Mouse (Mus musculus): ENCODE measurements around the gene Myo7a.

GRCm38 (mm10) chr7:98119961-98120232 is 573 bp upstream of the Myo7a start:
- no peak for TF ChIP-seq EP300 (IDR thresholded peaks at IDR 0.05)
- TF ChIP-seq CTCF (IDR thresholded peaks at IDR 0.05) = no peak

All from lung, postnatal 0 days (tissue).